Mouse (Mus musculus) C2C12 (cell line): ENCODE results near the gene Ngly1. TPM values are rescaled to one million over a fixed set of nuclear protein-coding genes. Genes with fewer than 3 reads are reported as not detected.

Experiments used
- H3K27me3 ChIP-seq: one replicate; pipeline ENCODE4 v1.6.1; 2011; ENCODE audit not compliant: control insufficient read depth, insufficient read depth, insufficient read length
- H3K36me3 ChIP-seq: one replicate; pipeline ENCODE4 v1.6.1; 2011; ENCODE audit not compliant: control insufficient read depth, insufficient read depth
- H3K4me3 ChIP-seq: one replicate; pipeline ENCODE4 v1.5.1; 2011; ENCODE audit warnings: mild to moderate bottlenecking, control low read depth; ENCODE audit not compliant: poor library complexity, insufficient read depth, severe bottlenecking
- H3K79me2 ChIP-seq: one replicate; pipeline ENCODE4 v1.6.1; 2011; ENCODE audit not compliant: control insufficient read depth, insufficient read depth
- H3K79me3 ChIP-seq: one replicate; pipeline ENCODE4 v1.6.1; 2011; ENCODE audit warnings: low read depth, control low read depth
- H3ac ChIP-seq: one replicate; pipeline ENCODE3; 2011; ENCODE audit warnings: low read depth; ENCODE audit not compliant: control insufficient read depth, insufficient read length
- CEBPB ChIP-seq: IDR thresholded peaks from one replicate; pipeline ENCODE4 v1.6.1; 2011; ENCODE audit warnings: low read depth, mild to moderate bottlenecking, control low read depth, moderate library complexity
- CTCF ChIP-seq: IDR thresholded peaks from one replicate; pipeline ENCODE4 v1.5.1; 2011; ENCODE audit not compliant: control insufficient read depth, insufficient read depth, insufficient read length
- FOSL1 ChIP-seq: IDR thresholded peaks from one replicate; pipeline ENCODE4 v1.8.0; 2011; ENCODE audit warnings: mild to moderate bottlenecking, low read length; ENCODE audit not compliant: poor library complexity, insufficient read depth, severe bottlenecking
- MAX ChIP-seq: IDR thresholded peaks from one replicate; pipeline ENCODE4 v1.6.1; 2011; ENCODE audit warnings: mild to moderate bottlenecking, control low read depth
- MYOD1 ChIP-seq: IDR thresholded peaks from one replicate; pipeline ENCODE4 v1.6.1; 2011; ENCODE audit warnings: low read depth; ENCODE audit not compliant: control insufficient read depth, insufficient read length
- MYOG ChIP-seq: IDR thresholded peaks from one replicate; pipeline ENCODE4 v1.6.1; 2011; ENCODE audit not compliant: control insufficient read depth, insufficient read length; ENCODE audit errors: extremely low read depth
- USF1 ChIP-seq: IDR thresholded peaks from one replicate; pipeline ENCODE4 v1.6.1; 2011; ENCODE audit warnings: low read depth, mild to moderate bottlenecking, control low read depth, moderate library complexity
- polyA plus RNA-seq: library from polyadenylated mRNA; unstranded; fragments of >200 nt; fragmentation: generic; extraction: Trizol; gene quantifications from one replicate; pipeline ENCODE4 v1.2.1, GENCODE M21; 2012; ENCODE audit warnings: missing spikeins

Ngly1 gene
- polyA plus RNA-seq, 1 experiment, result 7.4 TPM

GRCm38 (mm10) chr14:16328531-16328930, 79.5 kb downstream of the Ngly1 start:
- H3K4me3 ChIP-seq, result no peak overlapping the region
- no peaks in the 10 kb centered on the region for H3K79me3 ChIP-seq
- H3ac ChIP-seq, result no peak overlapping the region
- no peak for TF ChIP-seq CTCF
- no peak for TF ChIP-seq USF1
- TF ChIP-seq FOSL1, result no peak
- no peak for TF ChIP-seq MYOD1
- no peak for TF ChIP-seq MAX
- H3K36me3 ChIP-seq, result no peaks in the 10 kb centered on the region
- H3K79me2 ChIP-seq, result no peaks in the 10 kb centered on the region
- no peaks in the 10 kb centered on the region for H3K27me3 ChIP-seq

GRCm38 (mm10) chr14:16328959-16329480, 79.9 kb downstream of the Ngly1 start:
- Histone ChIP-seq H3K36me3 (no peaks in the 10 kb centered on the region), H3K79me2 (no peaks in the 10 kb centered on the region), H3ac (no peak overlapping the region), H3K4me3 (no peak overlapping the region), H3K79me3 (no peaks in the 10 kb centered on the region), H3K27me3 (no peaks in the 10 kb centered on the region)
- TF ChIP-seq USF1 (no peak), CTCF (no peak), MAX (no peak), FOSL1 (no peak), CEBPB (no peak), MYOD1 (no peak), MYOG (no peak)

- TF ChIP-seq USF1, result no peak
- TF ChIP-seq MYOD1, result no peak
- TF ChIP-seq MYOG, result no peak
- no peak for TF ChIP-seq FOSL1
- TF ChIP-seq CTCF, result no peak
- no peak for TF ChIP-seq CEBPB
- TF ChIP-seq MAX, result no peak
- Histone ChIP-seq H3K36me3 (no peaks in the 10 kb centered on the region), H3K79me3 (no peaks in the 10 kb centered on the region)
These were observed 80.7 kb downstream of the Ngly1 start for GRCm38 (mm10) chr14:16329756-16330155.

GRCm38 (mm10) chr14:16334260-16334659, 85.2 kb downstream of the Ngly1 start:
- Histone ChIP-seq H3K36me3 (no peaks in the 10 kb centered on the region), H3ac (no peak overlapping the region), H3K4me3 (no peak overlapping the region), H3K27me3 (no peaks in the 10 kb centered on the region), H3K79me3 (no peaks in the 10 kb centered on the region), H3K79me2 (no peaks in the 10 kb centered on the region)
- TF ChIP-seq MYOG, result no peak
- no peak for TF ChIP-seq MYOD1
- TF ChIP-seq CTCF, result no peak
- no peak for TF ChIP-seq MAX
- no peak for TF ChIP-seq FOSL1
- no peak for TF ChIP-seq CEBPB
- TF ChIP-seq USF1, result no peak

More at GRCm38 (mm10) chr14:16329756-16330155, 80.7 kb downstream of the Ngly1 start:
- Histone ChIP-seq H3ac (no peak overlapping the region), H3K27me3 (no peaks in the 10 kb centered on the region), H3K79me2 (no peaks in the 10 kb centered on the region), H3K4me3 (no peak overlapping the region)

- Histone ChIP-seq H3K79me2 (no peaks in the 10 kb centered on the region), H3K79me3 (no peaks in the 10 kb centered on the region), H3K27me3 (no peaks in the 10 kb centered on the region), H3K36me3 (no peaks in the 10 kb centered on the region), H3K4me3 (no peak overlapping the region), H3ac (no peak overlapping the region)
- TF ChIP-seq MYOG (no peak), FOSL1 (no peak), MYOD1 (no peak), USF1 (no peak), CTCF (no peak), CEBPB (no peak), MAX (no peak)
These were observed 86.8 kb downstream of the Ngly1 start for GRCm38 (mm10) chr14:16335835-16336417.

- Histone ChIP-seq H3K36me3 (no peaks in the 10 kb centered on the region), H3K79me3 (no peaks in the 10 kb centered on the region), H3K27me3 (peaks cover 4% of the 10 kb centered on the region), H3K79me2 (no peaks in the 10 kb centered on the region), H3K4me3 (no peak overlapping the region), H3ac (no peak overlapping the region)
- TF ChIP-seq USF1 (no peak), CTCF (no peak), MYOG (no peak)
These were observed 98.4 kb downstream of the Ngly1 start for GRCm38 (mm10) chr14:16347505-16347904.
